ENCODE assay signal across 8 mouse cellular contexts in the genomic region with DNA sequence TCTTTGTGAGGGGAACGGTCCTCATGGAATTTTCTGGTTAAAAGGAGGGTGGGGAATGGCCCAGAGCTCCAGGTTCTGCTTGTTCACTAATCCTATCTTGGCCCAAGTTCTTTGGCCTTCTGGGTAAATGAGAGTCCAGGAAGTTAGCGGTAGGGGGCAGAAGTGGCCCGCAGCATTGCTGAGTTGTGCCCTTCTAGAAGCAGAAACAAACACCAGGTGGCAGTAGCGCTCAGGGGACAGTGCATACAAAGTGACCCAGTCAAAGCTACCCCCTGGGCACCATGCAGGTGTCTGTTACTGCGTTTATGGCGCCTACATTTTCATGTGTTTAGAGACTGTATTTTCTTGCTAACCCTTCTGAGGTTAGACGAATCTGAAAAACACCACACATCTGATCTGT. TPM values are rescaled to one million over a fixed set of nuclear protein-coding genes. Genes with fewer than 3 reads are reported as not detected.
A peak's percentile ranks its signal among the peaks of the same experiment; 100 is the strongest.
DNase-seq lines count a peak whose midpoint lies in the region; ATAC-seq and TF ChIP-seq lines count a peak whose summit lies in the region.

No protein-coding gene starts in this region.

- H3K9me3 ChIP-seq in heart, embryonic 12.5 days (replicated peaks) = no peaks in the 10 kb centered on the region
- H3K9me3 ChIP-seq in kidney, embryonic 16.5 days (ENCODE audit: low read length) = no peaks in the 10 kb centered on the region
- no peaks in the 10 kb centered on the region for H3K9me3 ChIP-seq in liver, embryonic 11.5 days (ENCODE audit: control insufficient read depth, low read length)
- no peaks in the 10 kb centered on the region for H3K9me3 ChIP-seq in neural tube, embryonic 11.5 days (ENCODE audit: control insufficient read depth, low read length)
- H3K9me3 ChIP-seq in stomach, embryonic 15.5 days = no peaks in the 10 kb centered on the region

- peaks cover 23% of the 10 kb centered on the region for H3K27me3 ChIP-seq in heart, embryonic 12.5 days (replicated peaks)
- peaks cover 7% of the 10 kb centered on the region; the same call in 1 of the 2 replicates for H3K27me3 ChIP-seq in kidney, embryonic 16.5 days (ENCODE audit: insufficient read depth, low read length)
- peaks cover 31% of the 10 kb centered on the region for H3K27me3 ChIP-seq in liver, embryonic 11.5 days (replicated peaks; ENCODE audit: control insufficient read depth, insufficient read depth, low read length)
- no peaks in the 10 kb centered on the region for H3K27me3 ChIP-seq in neural tube, embryonic 11.5 days (ENCODE audit: control insufficient read depth, insufficient read depth, low read length)
- H3K27me3 ChIP-seq in stomach, embryonic 15.5 days (replicated peaks) = no peaks in the 10 kb centered on the region

- no peak overlapping the region for H3K27ac ChIP-seq in embryonic fibroblast, embryonic 13.5 days (ENCODE audit: insufficient read depth, low read length)
- H3K27ac ChIP-seq in heart, embryonic 12.5 days (ENCODE audit: poor library complexity, severe bottlenecking) = no peak overlapping the region
- H3K27ac ChIP-seq in kidney, embryonic 16.5 days (ENCODE audit: low read length) = no peak overlapping the region
- H3K27ac ChIP-seq in liver, embryonic 11.5 days (ENCODE audit: low read depth, low read length) = no peak overlapping the region
- H3K27ac ChIP-seq in neural tube, embryonic 11.5 days (ENCODE audit: low read depth, low read length) = no peak overlapping the region
- no peak overlapping the region for H3K27ac ChIP-seq in stomach, embryonic 15.5 days

- WGBS in heart, embryonic 12.5 days = 9% methylated on average over 7 of the region's 7 CpGs
- 6% methylated on average over 7 of the region's 7 CpGs for WGBS in kidney, embryonic 16.5 days
- WGBS in liver, embryonic 11.5 days = 8% methylated on average over 7 of the region's 7 CpGs
- 7% methylated on average over 7 of the region's 7 CpGs for WGBS in neural tube, embryonic 11.5 days
- WGBS in stomach, embryonic 15.5 days = 8% methylated on average over 7 of the region's 7 CpGs

- peaks cover 8% of the 10 kb centered on the region for H3K4me1 ChIP-seq in embryonic fibroblast, embryonic 13.5 days (ENCODE audit: control insufficient read depth, insufficient read depth, low read length)
- peaks cover 46% of the 10 kb centered on the region for H3K4me1 ChIP-seq in heart, embryonic 12.5 days (replicated peaks)
- H3K4me1 ChIP-seq in kidney, embryonic 16.5 days (ENCODE audit: insufficient read depth, low read length) = peaks cover 25% of the 10 kb centered on the region
- peaks cover 15% of the 10 kb centered on the region for H3K4me1 ChIP-seq in liver, embryonic 11.5 days (replicated peaks; ENCODE audit: control insufficient read depth, insufficient read depth, low read length)
- H3K4me1 ChIP-seq in neural tube, embryonic 11.5 days (ENCODE audit: control insufficient read depth, insufficient read depth, low read length) = peaks cover 3% of the 10 kb centered on the region; the same call in 1 of the 2 replicates
- peaks cover 15% of the 10 kb centered on the region for H3K4me1 ChIP-seq in stomach, embryonic 15.5 days

- peak; percentile 100 for TF ChIP-seq CTCF in embryonic fibroblast, embryonic 13.5 days (IDR thresholded peaks at IDR 0.05; ENCODE audit: borderline replicate concordance, insufficient read depth, low read length)

- H3K9ac ChIP-seq in heart, embryonic 12.5 days = no peak overlapping the region
- H3K9ac ChIP-seq in kidney, embryonic 16.5 days (replicated peaks; ENCODE audit: low read length) = no peak overlapping the region
- no peak overlapping the region for H3K9ac ChIP-seq in liver, embryonic 11.5 days (ENCODE audit: low read depth, low read length)
- no peak overlapping the region for H3K9ac ChIP-seq in neural tube, embryonic 11.5 days (ENCODE audit: low read length)
- H3K9ac ChIP-seq in stomach, embryonic 15.5 days = no peak overlapping the region

- peak; percentile 29; the same call in 1 of the 2 replicates for ATAC-seq in heart, embryonic 12.5 days (ENCODE audit: insufficient number of reproducible peaks, low FRiP score)
- peak; percentile 74 for ATAC-seq in kidney, embryonic 16.5 days (ENCODE audit: low FRiP score, low TSS enrichment)
- 0 out of 2 replicates have a peak, but pooled peaks have one; percentile 32 for ATAC-seq in liver, embryonic 11.5 days (replicated peaks; ENCODE audit: low FRiP score)
- ATAC-seq in neural tube, embryonic 11.5 days (ENCODE audit: insufficient read depth, low FRiP score, low TSS enrichment) = peak; percentile 81
- ATAC-seq in stomach, embryonic 15.5 days (ENCODE audit: insufficient read depth, low FRiP score, low read depth) = peak; percentile 51

- DNase-seq in 416B (ENCODE audit: low read depth) = peak; percentile 94
- DNase-seq in adrenal gland, postnatal 4 days (ENCODE audit: low spot score in 2 of 2) = peak; percentile 74 to 87
- DNase-seq in liver, embryonic 11.5 days (ENCODE audit: low spot score) = peak; percentile 71
- peak; percentile 87 for DNase-seq in neural tube, embryonic 11.5 days (ENCODE audit: low spot score)

- no peak for TF ChIP-seq POLR2A in embryonic fibroblast, embryonic 13.5 days (IDR thresholded peaks at IDR 0.05; ENCODE audit: low read depth, low read length)

- H3K4me2 ChIP-seq in heart, embryonic 12.5 days = no peak overlapping the region
- no peak overlapping the region for H3K4me2 ChIP-seq in kidney, embryonic 16.5 days (replicated peaks; ENCODE audit: low read depth, low read length)
- no peak overlapping the region for H3K4me2 ChIP-seq in liver, embryonic 11.5 days
- no peak overlapping the region for H3K4me2 ChIP-seq in neural tube, embryonic 11.5 days (ENCODE audit: low read depth)
- no peak overlapping the region for H3K4me2 ChIP-seq in stomach, embryonic 15.5 days

- H3K4me3 ChIP-seq in embryonic fibroblast, embryonic 13.5 days (ENCODE audit: insufficient read depth, low read length) = no peak overlapping the region
- H3K4me3 ChIP-seq in heart, embryonic 12.5 days = no peak overlapping the region
- no peak overlapping the region for H3K4me3 ChIP-seq in kidney, embryonic 16.5 days (ENCODE audit: low read length)
- H3K4me3 ChIP-seq in liver, embryonic 11.5 days (ENCODE audit: low read depth, low read length) = no peak overlapping the region
- H3K4me3 ChIP-seq in neural tube, embryonic 11.5 days (ENCODE audit: low read depth, low read length) = no peak overlapping the region
- no peak overlapping the region for H3K4me3 ChIP-seq in stomach, embryonic 15.5 days (replicated peaks)

- H3K36me3 ChIP-seq in heart, embryonic 12.5 days = no peaks in the 10 kb centered on the region
- no peaks in the 10 kb centered on the region for H3K36me3 ChIP-seq in kidney, embryonic 16.5 days (ENCODE audit: insufficient read depth, low read length)
- H3K36me3 ChIP-seq in liver, embryonic 11.5 days (ENCODE audit: control insufficient read depth, insufficient read depth, low read length) = no peaks in the 10 kb centered on the region
- no peaks in the 10 kb centered on the region for H3K36me3 ChIP-seq in neural tube, embryonic 11.5 days (ENCODE audit: control insufficient read depth, insufficient read depth, low read length)
- no peaks in the 10 kb centered on the region for H3K36me3 ChIP-seq in stomach, embryonic 15.5 days

RNA-seq across cellular contexts. Expression of gene Cfap45, which starts 8.1 kb away (rescaled TPM):
- total RNA-seq in adrenal gland, postnatal 4 days (2021) = 1 to 10 TPM; 2.0 to 2.1 TPM
- polyA plus RNA-seq in embryonic fibroblast, embryonic 13.5 days (2011; ENCODE audit: insufficient read length, low read depth, missing spikeins) = 0.85 and 2.9 TPM in 2 replicates
- 1.7 and 3.0 TPM in 2 replicates for polyA plus RNA-seq in heart, embryonic 12.5 days (2016; fragmentation: Nextera tagmentation; extraction: Ambion mirVana)
- polyA plus RNA-seq in kidney, embryonic 16.5 days (2015; fragmentation: Nextera tagmentation; extraction: Ambion mirVana) = 1.9 and 2.5 TPM in 2 replicates
- 0.77 and 1.4 TPM in 2 replicates for polyA plus RNA-seq in liver, embryonic 11.5 days (2014; fragmentation: Nextera tagmentation; extraction: Ambion mirVana)
- 1.7 and 2.5 TPM in 2 replicates for polyA plus RNA-seq in neural tube, embryonic 11.5 days (2014; fragmentation: Nextera tagmentation; extraction: Ambion mirVana)
- 2.4 TPM in 2 replicates for polyA plus RNA-seq in stomach, embryonic 15.5 days (2015; fragmentation: Nextera tagmentation; extraction: Ambion mirVana)

RNA-seq across cellular contexts. Expression of gene Vsig8, which starts 27.0 kb away (rescaled TPM):
- total RNA-seq in adrenal gland, postnatal 4 days (2021) = under 1 TPM in 1 of 2 experiments, not detected in 1; 0.17 TPM
- not detected in 2 replicates for polyA plus RNA-seq in embryonic fibroblast, embryonic 13.5 days (2011; ENCODE audit: insufficient read length, low read depth, missing spikeins)
- 0.24 and 0.33 TPM in 2 replicates for polyA plus RNA-seq in heart, embryonic 12.5 days (2016; fragmentation: Nextera tagmentation; extraction: Ambion mirVana)
- 0.34 and 0.68 TPM in 2 replicates for polyA plus RNA-seq in kidney, embryonic 16.5 days (2015; fragmentation: Nextera tagmentation; extraction: Ambion mirVana)
- polyA plus RNA-seq in liver, embryonic 11.5 days (2014; fragmentation: Nextera tagmentation; extraction: Ambion mirVana) = not detected in 2 replicates
- 0.15 TPM in 1 of 2 replicates, not detected in the other for polyA plus RNA-seq in neural tube, embryonic 11.5 days (2014; fragmentation: Nextera tagmentation; extraction: Ambion mirVana)
- polyA plus RNA-seq in stomach, embryonic 15.5 days (2015; fragmentation: Nextera tagmentation; extraction: Ambion mirVana) = 0.46 and 1.8 TPM in 2 replicates

RNA-seq across cellular contexts. Expression of gene Tagln2, which starts 28.9 kb away (rescaled TPM):
- 100 to 1,000 TPM; 143 to 153 TPM for total RNA-seq in adrenal gland, postnatal 4 days (2021)
- polyA plus RNA-seq in embryonic fibroblast, embryonic 13.5 days (2011; ENCODE audit: insufficient read length, low read depth, missing spikeins) = 468 and 642 TPM in 2 replicates
- 351 and 387 TPM in 2 replicates for polyA plus RNA-seq in heart, embryonic 12.5 days (2016; fragmentation: Nextera tagmentation; extraction: Ambion mirVana)
- polyA plus RNA-seq in kidney, embryonic 16.5 days (2015; fragmentation: Nextera tagmentation; extraction: Ambion mirVana) = 280 and 282 TPM in 2 replicates
- 248 and 257 TPM in 2 replicates for polyA plus RNA-seq in liver, embryonic 11.5 days (2014; fragmentation: Nextera tagmentation; extraction: Ambion mirVana)
- 79.8 and 93.6 TPM in 2 replicates for polyA plus RNA-seq in neural tube, embryonic 11.5 days (2014; fragmentation: Nextera tagmentation; extraction: Ambion mirVana)
- 341 and 366 TPM in 2 replicates for polyA plus RNA-seq in stomach, embryonic 15.5 days (2015; fragmentation: Nextera tagmentation; extraction: Ambion mirVana)

RNA-seq across cellular contexts. Expression of gene Igsf9, which starts 47.1 kb away (rescaled TPM):
- 10 to 100 TPM in 1 of 2 experiments, 1 to 10 TPM in 1; 6.0 to 10.6 TPM for total RNA-seq in adrenal gland, postnatal 4 days (2021)
- 5.4 and 6.4 TPM in 2 replicates for polyA plus RNA-seq in embryonic fibroblast, embryonic 13.5 days (2011; ENCODE audit: insufficient read length, low read depth, missing spikeins)
- polyA plus RNA-seq in heart, embryonic 12.5 days (2016; fragmentation: Nextera tagmentation; extraction: Ambion mirVana) = 11.4 and 11.8 TPM in 2 replicates
- polyA plus RNA-seq in kidney, embryonic 16.5 days (2015; fragmentation: Nextera tagmentation; extraction: Ambion mirVana) = 45.7 and 58.1 TPM in 2 replicates
- 9.7 and 13.8 TPM in 2 replicates for polyA plus RNA-seq in liver, embryonic 11.5 days (2014; fragmentation: Nextera tagmentation; extraction: Ambion mirVana)
- 45.9 and 59.3 TPM in 2 replicates for polyA plus RNA-seq in neural tube, embryonic 11.5 days (2014; fragmentation: Nextera tagmentation; extraction: Ambion mirVana)
- 49.0 and 50.1 TPM in 2 replicates for polyA plus RNA-seq in stomach, embryonic 15.5 days (2015; fragmentation: Nextera tagmentation; extraction: Ambion mirVana)

RNA-seq across cellular contexts. Expression of gene Slamf9, which starts 53.5 kb away (rescaled TPM):
- total RNA-seq in adrenal gland, postnatal 4 days (2021) = 1 to 10 TPM; 1.1 to 1.2 TPM
- 0.63 and 2.5 TPM in 2 replicates for polyA plus RNA-seq in embryonic fibroblast, embryonic 13.5 days (2011; ENCODE audit: insufficient read length, low read depth, missing spikeins)
- polyA plus RNA-seq in heart, embryonic 12.5 days (2016; fragmentation: Nextera tagmentation; extraction: Ambion mirVana) = 0.95 and 1.3 TPM in 2 replicates
- 1.0 and 1.7 TPM in 2 replicates for polyA plus RNA-seq in kidney, embryonic 16.5 days (2015; fragmentation: Nextera tagmentation; extraction: Ambion mirVana)
- polyA plus RNA-seq in liver, embryonic 11.5 days (2014; fragmentation: Nextera tagmentation; extraction: Ambion mirVana) = 0.55 and 1.4 TPM in 2 replicates
- 0.17 TPM in 1 of 2 replicates, not detected in the other for polyA plus RNA-seq in neural tube, embryonic 11.5 days (2014; fragmentation: Nextera tagmentation; extraction: Ambion mirVana)
- 0.79 and 1.0 TPM in 2 replicates for polyA plus RNA-seq in stomach, embryonic 15.5 days (2015; fragmentation: Nextera tagmentation; extraction: Ambion mirVana)

Comparison
In these comparisons a context has a peak if more than half of its experiments do, and no peak if none do; other contexts are left out.
1. ATAC-seq: peak in every context shown above with its lines; median percentile 81 in neural tube, embryonic 11.5 days; 74 in kidney, embryonic 16.5 days; 51 in stomach, embryonic 15.5 days; 32 in liver, embryonic 11.5 days; 29 in heart, embryonic 12.5 days.